18 mouse cellular contexts compared by ENCODE assay signal in genomic region chr6:51196391-51196790, GRCm38 (mm10).
"Had no signal": no experiment of that assay in that cellular context is flagged by ENCODE, and none has a peak within 500 bp of the region (broad histone marks: within the 10 kb centered on the region; RNA-seq: fewer than 3 reads in every experiment).

No protein-coding gene starts in this region.

- H3K27ac ChIP-seq: midbrain, embryonic 10.5 days; midbrain, embryonic 13.5 days; neural tube, embryonic 13.5 days; neural tube, embryonic 15.5 days had no signal

- H3K36me3 ChIP-seq: midbrain, embryonic 10.5 days; midbrain, embryonic 13.5 days; neural tube, embryonic 13.5 days; neural tube, embryonic 15.5 days had no signal

- H3K4me2 ChIP-seq: lung, embryonic 14.5 days; midbrain, embryonic 13.5 days; neural tube, embryonic 13.5 days; neural tube, embryonic 15.5 days had no signal

- ATAC-seq: midbrain, embryonic 13.5 days; midbrain, embryonic 16.5 days had no signal

- H3K9me3 ChIP-seq: midbrain, embryonic 10.5 days; midbrain, embryonic 13.5 days; neural tube, embryonic 13.5 days; neural tube, embryonic 15.5 days had no signal

- DNase-seq: lung, adult 18-20 months; lung, embryonic 14.5 days; lung, postnatal 10 days; lung, postnatal 4 days; retina, postnatal 1 day; right cerebral cortex, adult 18-20 months; right cerebral cortex, postnatal 25 days; right cerebral cortex, postnatal 4 days; spleen, adult 18-20 months; thymus, adult 18-20 months; thymus, postnatal 14 days; thymus, postnatal 36 days had no signal

- H3K4me3 ChIP-seq: midbrain, embryonic 10.5 days; midbrain, embryonic 13.5 days; myocyte; neural tube, embryonic 13.5 days; neural tube, embryonic 15.5 days had no signal

- H3K9ac ChIP-seq: lung, embryonic 14.5 days; midbrain, embryonic 13.5 days; neural tube, embryonic 13.5 days; neural tube, embryonic 15.5 days had no signal
